Mouse (Mus musculus) small intestine, adult 2 months (tissue): Measurements from ENCODE around the gene Ssh1.

ENCODE experiments used
- CTCF ChIP-seq: fragments of 200-500 bp; IDR thresholded peaks from 2 replicates; pipeline ENCODE4 v1.5.1; 2012; ENCODE audit warnings: low read depth, mild to moderate bottlenecking, control low read depth, inconsistent platforms, low read length, moderate library complexity, mixed read lengths; ENCODE audit not compliant: insufficient replicate concordance, insufficient read length; ENCODE audit errors: extremely low read depth
- POLR2A ChIP-seq: fragments of 200-500 bp; IDR thresholded peaks from 2 replicates; pipeline ENCODE4 v1.6.1; 2012; ENCODE audit warnings: low read depth, mild to moderate bottlenecking, control low read depth, inconsistent platforms, low read length, moderate library complexity

- TF ChIP-seq CTCF (no peak), POLR2A (no peak)
Measured at GRCm38 (mm10) chr5:113961776-113962175, 31.9 kb downstream of the Ssh1 start.
